Mouse (Mus musculus) C2C12 (cell line): Measurements from ENCODE around the gene Gm14326. TPM values are rescaled to one million over a fixed set of nuclear protein-coding genes. Genes with fewer than 3 reads are reported as not detected.
"Not testable (repeated sequence)": the region's sequence is repeated elsewhere in the genome, so short reads cannot be mapped to it uniquely, and the experiment has no call there.

Experiments used
- H3K27me3 ChIP-seq: one replicate; pipeline ENCODE4 v1.6.1; 2011; ENCODE audit not compliant: control insufficient read depth, insufficient read depth, insufficient read length
- H3K36me3 ChIP-seq: one replicate; pipeline ENCODE4 v1.6.1; 2011; ENCODE audit not compliant: control insufficient read depth, insufficient read depth
- H3K4me3 ChIP-seq: one replicate; pipeline ENCODE4 v1.5.1; 2011; ENCODE audit warnings: mild to moderate bottlenecking, control low read depth; ENCODE audit not compliant: poor library complexity, insufficient read depth, severe bottlenecking
- H3K79me2 ChIP-seq: one replicate; pipeline ENCODE4 v1.6.1; 2011; ENCODE audit not compliant: control insufficient read depth, insufficient read depth
- H3K79me3 ChIP-seq: one replicate; pipeline ENCODE4 v1.6.1; 2011; ENCODE audit warnings: low read depth, control low read depth
- H3ac ChIP-seq: one replicate; pipeline ENCODE3; 2011; ENCODE audit warnings: low read depth; ENCODE audit not compliant: control insufficient read depth, insufficient read length
- long read RNA-seq, 2 experiments: library from polyadenylated mRNA; unstranded; transcript quantifications; one replicate each; pipeline ENCODE4 v2.0.0; 2019 to 2020
- polyA plus RNA-seq: library from polyadenylated mRNA; unstranded; fragments of >200 nt; fragmentation: generic; extraction: Trizol; gene quantifications from one replicate; pipeline ENCODE4 v1.2.1, GENCODE M21; 2012; ENCODE audit warnings: missing spikeins

Gene Gm14326
- 7.8 TPM for polyA plus RNA-seq
- long read RNA-seq, experiment 1, transcript Gm14326-201 (4 exons, 767 nt): major isoform, 10 of 17 reads
- long read RNA-seq, experiment 1, partial matches to known transcripts: 0 of 17 reads
- long read RNA-seq, experiment 1, other reads (novel, unspliced or antisense): 6 of 17 reads
- long read RNA-seq, experiment 2, transcript Gm14326-202 (5 exons, 1,807 nt): major isoform, 25 of 37 reads
- long read RNA-seq, experiment 2, transcript Gm14326-201 (4 exons, 767 nt): minor isoform, 9 of 37 reads
- long read RNA-seq, experiment 2, partial matches to known transcripts: 0 of 37 reads
- long read RNA-seq, experiment 2, other reads (novel, unspliced or antisense): 3 of 37 reads

DNA sequence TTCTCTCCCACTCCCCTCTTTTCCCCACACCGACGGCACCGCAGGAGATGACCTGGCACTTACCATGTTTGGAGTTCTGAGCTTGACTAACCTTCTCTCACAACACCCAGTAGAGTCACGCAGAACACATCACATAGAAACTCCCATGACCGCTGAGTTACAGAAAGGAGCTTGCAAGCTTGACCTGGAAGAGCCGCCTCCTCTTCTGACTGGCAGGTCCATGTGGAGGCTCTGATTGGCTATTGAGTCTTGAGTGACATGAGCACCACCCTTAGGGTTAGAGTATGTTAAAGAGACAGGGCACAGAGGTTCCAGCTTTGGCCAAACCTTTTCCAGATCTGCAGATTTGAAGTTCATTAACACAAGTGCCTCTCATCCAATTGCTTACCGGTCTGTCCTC lies at the start of gene Gm14326:
TSS of gene Gm14326 (minus strand) at position 153 of the 400 bp plus-strand sequence.
- not testable (repeated sequence) for H3K79me3 ChIP-seq, H3ac ChIP-seq, H3K36me3 ChIP-seq, H3K79me2 ChIP-seq, H3K27me3 ChIP-seq
- H3K4me3 ChIP-seq: peak within 1 kb of the TSS; percentile 41

- not testable (repeated sequence) for H3K36me3 ChIP-seq, H3K79me3 ChIP-seq, H3K27me3 ChIP-seq, H3K79me2 ChIP-seq, H3K4me3 ChIP-seq, H3ac ChIP-seq
These were observed 17.7 kb upstream of the Gm14326 start for GRCm38 (mm10) chr2:177974814-177975213.

DNA sequence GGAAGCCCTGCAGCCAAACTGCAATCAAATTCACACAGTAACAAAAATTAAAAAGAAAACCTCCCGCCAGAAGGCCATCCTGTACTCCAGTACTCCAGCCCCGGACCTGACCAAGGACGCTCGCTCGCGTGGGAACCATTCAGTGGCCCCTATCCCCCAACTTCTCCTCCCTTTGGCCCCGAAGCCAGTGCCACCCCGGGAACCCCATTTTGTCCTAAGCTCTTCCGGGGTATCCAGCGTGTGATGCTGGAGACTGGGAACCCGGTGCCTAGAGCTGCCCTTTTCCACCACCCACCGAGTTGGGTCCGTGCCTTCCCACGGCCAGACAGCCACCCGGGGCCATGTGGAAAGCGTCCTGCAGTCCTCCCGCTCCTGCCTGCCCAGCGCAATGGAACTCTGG lies 363 bp downstream of the Gm14326 start:
- not testable (repeated sequence) for H3K79me3 ChIP-seq, H3ac ChIP-seq, H3K79me2 ChIP-seq, H3K27me3 ChIP-seq, H3K36me3 ChIP-seq
- peak overlapping the region; percentile 41 for H3K4me3 ChIP-seq

- H3K36me3 ChIP-seq, H3K27me3 ChIP-seq, H3ac ChIP-seq, H3K79me3 ChIP-seq, H3K79me2 ChIP-seq, H3K4me3 ChIP-seq: not testable (repeated sequence)
These were observed 31.5 kb downstream of the Gm14326 start, which contains the start of gene Zfp972 for GRCm38 (mm10) chr2:177925563-177926103. Gene Zfp972 (minus strand): TSS chr2:177925613.

GRCm38 (mm10) chr2:177903276-177903675 lies 53.8 kb downstream of the Gm14326 start:
- not testable (repeated sequence) for H3K79me3 ChIP-seq, H3ac ChIP-seq, H3K79me2 ChIP-seq, H3K4me3 ChIP-seq, H3K36me3 ChIP-seq, H3K27me3 ChIP-seq

DNA sequence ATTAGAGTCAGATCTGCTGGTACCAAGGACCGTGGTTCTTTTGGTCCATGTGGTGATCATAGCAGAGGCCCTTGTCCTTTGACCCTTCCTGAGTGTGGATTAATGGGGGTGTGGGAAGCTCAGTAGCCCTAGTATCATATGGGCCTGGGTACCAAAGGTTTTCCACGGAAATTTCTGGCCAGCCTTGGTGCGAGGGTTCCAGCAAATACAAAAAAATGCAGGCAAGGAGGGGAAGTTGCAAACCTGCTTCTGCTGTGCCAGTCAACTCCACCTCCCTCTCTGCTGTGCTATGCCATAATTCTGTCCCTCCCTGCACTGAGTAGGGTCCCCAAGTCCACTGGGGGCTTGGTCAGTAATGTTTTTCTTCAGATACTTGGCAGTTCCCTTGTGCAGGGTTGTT lies 58.9 kb downstream of the Gm14326 start:
- not testable (repeated sequence) for H3K36me3 ChIP-seq, H3K79me2 ChIP-seq, H3K27me3 ChIP-seq, H3K79me3 ChIP-seq, H3ac ChIP-seq, H3K4me3 ChIP-seq

GRCm38 (mm10) chr2:177897046-177897578 lies 60.0 kb downstream of the Gm14326 start, which contains the start of gene Gm14327:
Gene Gm14327 (plus strand): TSS chr2:177897096.
- H3ac ChIP-seq, H3K27me3 ChIP-seq, H3K79me3 ChIP-seq, H3K36me3 ChIP-seq, H3K79me2 ChIP-seq: not testable (repeated sequence)
- peak within 1 kb of the TSS; percentile 26 for H3K4me3 ChIP-seq

DNA sequence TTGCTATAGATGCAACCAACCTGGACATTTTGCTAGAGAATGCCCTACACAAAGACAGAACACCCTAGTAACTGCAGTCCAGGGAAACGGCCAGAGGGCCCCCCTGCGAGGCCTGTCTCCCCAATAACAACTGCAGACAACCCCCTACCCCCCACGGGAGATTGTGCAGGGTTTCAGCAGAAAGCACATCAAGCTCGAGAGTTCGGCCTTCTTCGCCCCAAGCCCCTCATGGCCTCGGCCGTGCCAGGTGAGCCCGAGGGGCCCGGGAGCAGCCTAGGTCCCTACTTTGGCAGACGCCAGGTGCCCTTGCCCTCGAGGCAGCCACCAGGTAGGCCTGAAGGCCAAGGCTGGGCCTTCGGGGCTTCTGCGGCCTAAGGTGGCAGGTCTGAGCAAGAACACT lies 69.4 kb downstream of the Gm14326 start:
- not testable (repeated sequence) for H3ac ChIP-seq, H3K79me3 ChIP-seq, H3K27me3 ChIP-seq, H3K79me2 ChIP-seq, H3K36me3 ChIP-seq, H3K4me3 ChIP-seq

Other genes starting within 250 kb of the Gm14326 start
- gene Gm14322, start 198.0 kb downstream of the Gm14326 start, polyA plus RNA-seq: 2.8 TPM
- 11.9 TPM for gene Gm14325, start 117.0 kb downstream of the Gm14326 start, polyA plus RNA-seq
- gene Gm14327, start 60.2 kb downstream of the Gm14326 start, polyA plus RNA-seq: 0.78 TPM
- gene Zfp972, start 31.7 kb downstream of the Gm14326 start, polyA plus RNA-seq: 0.84 TPM
- 1.9 TPM for gene Zfp971, start 66.0 kb upstream of the Gm14326 start, polyA plus RNA-seq
- 1.5 TPM for gene Zfp931, start 121.2 kb upstream of the Gm14326 start, polyA plus RNA-seq
- gene Phactr3, start 161.7 kb upstream of the Gm14326 start, polyA plus RNA-seq: not detected